Mouse (Mus musculus) lung, adult 2 months (tissue): ENCODE data around the gene Nav2.

ENCODE experiments used
- CTCF ChIP-seq: fragments of 200-500 bp; IDR thresholded peaks from 2 replicates; pipeline ENCODE4 v1.5.1; 2011; ENCODE audit warnings: mild to moderate bottlenecking, low read length, control low read depth; ENCODE audit not compliant: insufficient read depth
- POLR2A ChIP-seq: fragments of 200-500 bp; IDR thresholded peaks from 2 replicates; pipeline ENCODE4 v1.6.1; 2011; ENCODE audit warnings: low read depth, mild to moderate bottlenecking, control low read depth, low read length, borderline replicate concordance; ENCODE audit errors: extremely low read depth

- no peak for TF ChIP-seq POLR2A
- no peak for TF ChIP-seq CTCF
Measured at GRCm38 (mm10) chr7:49309746-49310145, 401.2 kb downstream of the Nav2 start.
